Mouse (Mus musculus) G1E (cell line): ENCODE results near the gene Avpr2. TPM values are rescaled to one million over a fixed set of nuclear protein-coding genes. Genes with fewer than 3 reads are reported as not detected.

Source experiments
- ATAC-seq: 2 replicates; pipeline ENCODE4 v1.8.0; 2016; ENCODE audit warnings: mild to moderate bottlenecking; ENCODE audit not compliant: insufficient number of reproducible peaks, poor library complexity, low FRiP score, severe bottlenecking; ENCODE audit errors: extremely low read depth
- DNase-seq: peaks from one replicate; pipeline ENCODE4 v3.0.0; 2012; ENCODE audit warnings: low spot score
- H3K27me3 ChIP-seq: 2 replicates; pipeline ENCODE4 v1.6.1; 2012; ENCODE audit warnings: mild to moderate bottlenecking, low read length, inconsistent platforms; ENCODE audit not compliant: insufficient read depth
- H3K36me3 ChIP-seq: replicated peaks from 2 replicates; pipeline ENCODE3; 2012; ENCODE audit warnings: mild to moderate bottlenecking, inconsistent platforms
- H3K4me1 ChIP-seq: 2 replicates; pipeline ENCODE4 v1.6.1; 2012; ENCODE audit warnings: low read depth, low read length, inconsistent platforms, mixed read lengths; ENCODE audit not compliant: insufficient read depth
- H3K4me3 ChIP-seq: 2 replicates; pipeline ENCODE4 v1.5.1; 2012; ENCODE audit warnings: low read depth, mild to moderate bottlenecking, inconsistent platforms, low read length, moderate library complexity, mixed read lengths
- H3K9me3 ChIP-seq: replicated peaks from 2 replicates; pipeline ENCODE4 v1.6.1; 2012; ENCODE audit warnings: inconsistent platforms
- CTCF ChIP-seq: IDR thresholded peaks from 2 replicates; pipeline ENCODE4 v1.5.1; 2012; ENCODE audit warnings: low read depth, low read length, inconsistent platforms, mixed read lengths
- GATA1 ChIP-seq: IDR thresholded peaks from 2 replicates; pipeline ENCODE4 v1.6.1; 2012; ENCODE audit warnings: borderline replicate concordance, low read length, inconsistent platforms, mixed read lengths
- GATA2 ChIP-seq: IDR thresholded peaks from 2 replicates; pipeline ENCODE4 v1.6.1; 2012; ENCODE audit warnings: low read depth, low read length, inconsistent platforms, borderline replicate concordance
- POLR2AphosphoS5 ChIP-seq: IDR thresholded peaks from 2 replicates; pipeline ENCODE4 v1.6.1; 2012; ENCODE audit warnings: low read depth, low read length, inconsistent platforms; ENCODE audit not compliant: insufficient replicate concordance
- TAL1 ChIP-seq: conservative IDR thresholded peaks from 2 replicates; pipeline ENCODE4 v1.6.1; 2012; ENCODE audit warnings: low read depth, low read length, inconsistent platforms, mixed read lengths
- polyA plus RNA-seq: library from polyadenylated mRNA; stranded (reverse); fragments of >175 nt; gene quantifications from 2 replicates; pipeline ENCODE4 v1.2.3, GENCODE M21; 2012
- total RNA-seq, 2 experiments: library from RNA; stranded (forward) in 1 of 2; stranded (reverse) in 1 of 2; fragments of 200-1000 nt in 1 of 2; fragments of >200 nt in 1 of 2; fragmentation: Nextera tagmentation in 1 of 2; gene quantifications; 2 replicates each; pipeline ENCODE4 v1.2.3; 2014 to 2017

The Avpr2 gene
- total and polyA plus RNA-seq, 3 experiments: not detected

GRCm38 (mm10) chrX:73921823-73922549, 30.1 kb downstream of the Avpr2 start, which contains the start of the genes Arhgap4 and Naa10:
TSS of gene Arhgap4 (minus strand) at chrX:73921870.
TSS of gene Naa10 (minus strand) at chrX:73921944.
- peaks cover 40% of the 10 kb centered on the region for H3K4me1 ChIP-seq
- H3K36me3 ChIP-seq: peaks cover 58% of the 10 kb centered on the region
- H3K4me3 ChIP-seq: peak within 1 kb of the TSS; percentile 83
- H3K27me3 ChIP-seq: no peaks in the 10 kb centered on the region
- DNase-seq (peak; percentile 66), ATAC-seq (peak; percentile 90)
- no peaks in the 10 kb centered on the region for H3K9me3 ChIP-seq
- TF ChIP-seq GATA1 (no peak), POLR2AphosphoS5 (no peak), GATA2 (no peak), TAL1 (no peak), CTCF (no peak)

DNA sequence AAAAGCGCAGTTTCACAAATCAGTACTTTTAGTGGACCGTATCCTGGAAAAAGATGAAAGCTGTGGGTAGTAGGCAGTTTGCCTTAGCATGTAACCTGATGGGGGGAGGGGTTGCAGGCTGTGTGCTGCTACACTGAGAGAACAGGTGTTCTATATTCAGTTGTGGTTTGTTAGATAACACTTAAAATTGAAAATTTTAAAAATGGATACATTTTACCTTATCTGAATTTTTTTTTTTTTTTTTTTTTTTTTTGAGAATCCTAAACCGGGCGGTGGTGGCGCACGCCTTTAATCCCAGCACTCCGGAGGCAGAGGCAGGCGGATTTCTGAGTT, 30.6 kb downstream of the Avpr2 start:
- DNase-seq (no peak), ATAC-seq (no peak)
- peak overlapping the region; percentile 83; the same call in 1 of the 2 replicates for H3K4me3 ChIP-seq
- H3K27me3 ChIP-seq: no peaks in the 10 kb centered on the region
- no peaks in the 10 kb centered on the region for H3K9me3 ChIP-seq
- no peak for TF ChIP-seq GATA2
- TF ChIP-seq GATA1: no peak
- TF ChIP-seq POLR2AphosphoS5: no peak
- no peak for TF ChIP-seq TAL1
- no peak for TF ChIP-seq CTCF
- peaks cover 35% of the 10 kb centered on the region for H3K4me1 ChIP-seq
- peaks cover 56% of the 10 kb centered on the region for H3K36me3 ChIP-seq

- peaks cover 35% of the 10 kb centered on the region for H3K4me1 ChIP-seq
- peaks cover 38% of the 10 kb centered on the region for H3K36me3 ChIP-seq
- H3K27me3 ChIP-seq: no peaks in the 10 kb centered on the region
- H3K9me3 ChIP-seq: no peaks in the 10 kb centered on the region
- peak within 1 kb of the TSS; percentile 71 for H3K4me3 ChIP-seq
- ATAC-seq: peak; percentile 86
- peak; percentile 63 for DNase-seq
- TF ChIP-seq CTCF (no peak), POLR2AphosphoS5 (no peak), GATA2 (no peak), TAL1 (no peak), GATA1 (no peak)
Measured at GRCm38 (mm10) chrX:73930402-73931062, 38.6 kb downstream of the Avpr2 start, which contains the start of gene Renbp. TSS of gene Renbp (minus strand) at chrX:73930850.

- Histone ChIP-seq H3K9me3 (no peaks in the 10 kb centered on the region), H3K4me3 (no peak overlapping the region), H3K4me1 (peaks cover 35% of the 10 kb centered on the region), H3K27me3 (no peaks in the 10 kb centered on the region), H3K36me3 (peaks cover 28% of the 10 kb centered on the region)
- DNase-seq: no peak
- TF ChIP-seq GATA1 (no peak), POLR2AphosphoS5 (no peak), TAL1 (no peak), CTCF (no peak), GATA2 (no peak)
- no peak for ATAC-seq
Measured at GRCm38 (mm10) chrX:73931871-73932270, 40.0 kb downstream of the Avpr2 start.

DNA sequence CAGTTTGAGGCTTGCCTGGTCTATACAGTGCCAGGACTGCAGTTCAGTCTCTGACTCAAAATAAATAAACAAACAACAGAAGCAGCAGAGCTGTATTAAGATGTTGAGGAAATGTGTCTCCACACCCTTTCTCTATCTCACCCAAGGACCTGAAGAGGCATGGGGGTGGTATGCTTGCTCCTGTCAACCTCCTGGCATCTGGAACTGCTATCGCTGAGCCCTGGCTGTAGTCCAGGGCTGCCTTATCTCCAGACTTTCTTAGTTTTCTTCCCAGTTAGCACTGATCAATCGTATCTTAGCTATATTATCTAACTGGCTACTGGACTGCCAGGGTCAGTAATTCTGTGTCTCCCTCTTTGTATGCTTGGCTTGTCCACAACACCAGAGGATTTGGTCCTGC, 50.0 kb downstream of the Avpr2 start:
- TF ChIP-seq TAL1: no peak
- no peak for TF ChIP-seq GATA1
- peaks cover 63% of the 10 kb centered on the region for H3K36me3 ChIP-seq

GRCm38 (mm10) chrX:73942294-73942693, 50.4 kb downstream of the Avpr2 start:
- H3K36me3 ChIP-seq: peaks cover 68% of the 10 kb centered on the region
- no peak for ATAC-seq
- no peaks in the 10 kb centered on the region for H3K27me3 ChIP-seq
- no peak for DNase-seq
- H3K4me1 ChIP-seq: peaks cover 9% of the 10 kb centered on the region; the same call in 1 of the 2 replicates
- TF ChIP-seq TAL1 (no peak), GATA2 (no peak), CTCF (no peak), POLR2AphosphoS5 (no peak), GATA1 (no peak)
- H3K4me3 ChIP-seq: no peak overlapping the region
- no peaks in the 10 kb centered on the region for H3K9me3 ChIP-seq

More for the DNA sequence above, 50.0 kb downstream of the Avpr2 start:
- Histone ChIP-seq H3K27me3 (no peaks in the 10 kb centered on the region), H3K9me3 (no peaks in the 10 kb centered on the region), H3K4me3 (no peak overlapping the region), H3K4me1 (peaks cover 4% of the 10 kb centered on the region; the same call in 1 of the 2 replicates)
- DNase-seq (no peak), ATAC-seq (no peak)

Other genes starting within 250 kb of the Avpr2 start
- gene Pnck, start 232.0 kb upstream of the Avpr2 start, total RNA-seq (2014; fragmentation: Nextera tagmentation): not detected in 2 replicates
- not detected in 2 replicates for gene Pnck, start 232.0 kb upstream of the Avpr2 start, total RNA-seq (2017)
- gene Pnck, start 232.0 kb upstream of the Avpr2 start, polyA plus RNA-seq: not detected in 2 replicates
- 4.1 and 6.1 TPM in 2 replicates for gene Slc6a8, start 219.0 kb upstream of the Avpr2 start, total RNA-seq (2014; fragmentation: Nextera tagmentation)
- gene Slc6a8, start 219.0 kb upstream of the Avpr2 start, total RNA-seq (2017): 9.9 and 12.7 TPM in 2 replicates
- 1.6 and 2.1 TPM in 2 replicates for gene Slc6a8, start 219.0 kb upstream of the Avpr2 start, polyA plus RNA-seq
- gene Bcap31, start 175.9 kb upstream of the Avpr2 start, total RNA-seq (2014; fragmentation: Nextera tagmentation): 83.2 and 98.4 TPM in 2 replicates
- 215 and 222 TPM in 2 replicates for gene Bcap31, start 175.9 kb upstream of the Avpr2 start, total RNA-seq (2017)
- 13.5 and 16.0 TPM in 2 replicates for gene Bcap31, start 175.9 kb upstream of the Avpr2 start, polyA plus RNA-seq
- gene Abcd1, start 175.5 kb upstream of the Avpr2 start, total RNA-seq (2014; fragmentation: Nextera tagmentation): 15.8 and 17.1 TPM in 2 replicates
- 6.3 and 7.0 TPM in 2 replicates for gene Abcd1, start 175.5 kb upstream of the Avpr2 start, total RNA-seq (2017)
- 17.6 and 19.4 TPM in 2 replicates for gene Abcd1, start 175.5 kb upstream of the Avpr2 start, polyA plus RNA-seq
- not detected in 2 replicates for gene Plxnb3, start 135.0 kb upstream of the Avpr2 start, total RNA-seq (2014; fragmentation: Nextera tagmentation)
- 0.93 and 0.98 TPM in 2 replicates for gene Plxnb3, start 135.0 kb upstream of the Avpr2 start, total RNA-seq (2017)
- 0.02 TPM in 1 of 2 replicates, not detected in the other for gene Plxnb3, start 135.0 kb upstream of the Avpr2 start, polyA plus RNA-seq
- gene Srpk3, start 117.7 kb upstream of the Avpr2 start, total RNA-seq (2014; fragmentation: Nextera tagmentation): not detected in 2 replicates
- 0.44 TPM in 1 of 2 replicates, not detected in the other for gene Srpk3, start 117.7 kb upstream of the Avpr2 start, total RNA-seq (2017)
- gene Srpk3, start 117.7 kb upstream of the Avpr2 start, polyA plus RNA-seq: not detected in 2 replicates
- gene Idh3g, start 105.2 kb upstream of the Avpr2 start, total RNA-seq (2014; fragmentation: Nextera tagmentation): 378 and 393 TPM in 2 replicates
- gene Idh3g, start 105.2 kb upstream of the Avpr2 start, total RNA-seq (2017): 179 and 187 TPM in 2 replicates
- gene Idh3g, start 105.2 kb upstream of the Avpr2 start, polyA plus RNA-seq: 27.0 and 37.5 TPM in 2 replicates
- gene Ssr4, start 105.1 kb upstream of the Avpr2 start, total RNA-seq (2014; fragmentation: Nextera tagmentation): 92.3 and 120 TPM in 2 replicates
- 138 and 184 TPM in 2 replicates for gene Ssr4, start 105.1 kb upstream of the Avpr2 start, total RNA-seq (2017)
- gene Ssr4, start 105.1 kb upstream of the Avpr2 start, polyA plus RNA-seq: 9.0 and 12.4 TPM in 2 replicates
- not detected in 2 replicates for gene Pdzd4, start 67.1 kb upstream of the Avpr2 start, total RNA-seq (2014; fragmentation: Nextera tagmentation)
- 0.05 and 0.06 TPM in 2 replicates for gene Pdzd4, start 67.1 kb upstream of the Avpr2 start, total RNA-seq (2017)
- gene Pdzd4, start 67.1 kb upstream of the Avpr2 start, polyA plus RNA-seq: 0.04 TPM in 1 of 2 replicates, not detected in the other
- not detected in 2 replicates for gene L1cam, start 4.0 kb downstream of the Avpr2 start, total RNA-seq (2014; fragmentation: Nextera tagmentation)
- 0.05 TPM in 1 of 2 replicates, not detected in the other for gene L1cam, start 4.0 kb downstream of the Avpr2 start, total RNA-seq (2017)
- 0.05 TPM in 1 of 2 replicates, not detected in the other for gene L1cam, start 4.0 kb downstream of the Avpr2 start, polyA plus RNA-seq
- gene Arhgap4, start 29.8 kb downstream of the Avpr2 start, total RNA-seq (2014; fragmentation: Nextera tagmentation): 5.0 and 5.1 TPM in 2 replicates
- 2.1 and 3.8 TPM in 2 replicates for gene Arhgap4, start 29.8 kb downstream of the Avpr2 start, total RNA-seq (2017)
- 1.5 and 1.7 TPM in 2 replicates for gene Arhgap4, start 29.8 kb downstream of the Avpr2 start, polyA plus RNA-seq
- gene Naa10, start 29.8 kb downstream of the Avpr2 start, total RNA-seq (2014; fragmentation: Nextera tagmentation): 55.9 and 61.9 TPM in 2 replicates
- 85.4 and 105 TPM in 2 replicates for gene Naa10, start 29.8 kb downstream of the Avpr2 start, total RNA-seq (2017)
- 171 and 192 TPM in 2 replicates for gene Naa10, start 29.8 kb downstream of the Avpr2 start, polyA plus RNA-seq
- 39.2 and 42.7 TPM in 2 replicates for gene Renbp, start 38.7 kb downstream of the Avpr2 start, total RNA-seq (2014; fragmentation: Nextera tagmentation)
- gene Renbp, start 38.7 kb downstream of the Avpr2 start, total RNA-seq (2017): 196 and 201 TPM in 2 replicates
- 80.1 and 139 TPM in 2 replicates for gene Renbp, start 38.7 kb downstream of the Avpr2 start, polyA plus RNA-seq
- gene Hcfc1, start 74.3 kb downstream of the Avpr2 start, total RNA-seq (2014; fragmentation: Nextera tagmentation): 222 and 230 TPM in 2 replicates
- 40.8 and 47.3 TPM in 2 replicates for gene Hcfc1, start 74.3 kb downstream of the Avpr2 start, total RNA-seq (2017)
- 148 and 184 TPM in 2 replicates for gene Hcfc1, start 74.3 kb downstream of the Avpr2 start, polyA plus RNA-seq
- gene Irak1, start 131.8 kb downstream of the Avpr2 start, total RNA-seq (2014; fragmentation: Nextera tagmentation): 76.7 and 101 TPM in 2 replicates
- gene Irak1, start 131.8 kb downstream of the Avpr2 start, total RNA-seq (2017): 35.4 and 39.7 TPM in 2 replicates
- 270 and 286 TPM in 2 replicates for gene Irak1, start 131.8 kb downstream of the Avpr2 start, polyA plus RNA-seq
- gene Opn1mw, start 235.4 kb downstream of the Avpr2 start, total RNA-seq (2014; fragmentation: Nextera tagmentation): not detected in 2 replicates
- not detected in 2 replicates for gene Opn1mw, start 235.4 kb downstream of the Avpr2 start, total RNA-seq (2017)
- not detected in 2 replicates for gene Opn1mw, start 235.4 kb downstream of the Avpr2 start, polyA plus RNA-seq
- gene Mecp2, start 243.3 kb downstream of the Avpr2 start, total RNA-seq (2014; fragmentation: Nextera tagmentation): 40.1 and 44.3 TPM in 2 replicates
- gene Mecp2, start 243.3 kb downstream of the Avpr2 start, total RNA-seq (2017): 18.1 and 21.2 TPM in 2 replicates
- 47.7 and 50.3 TPM in 2 replicates for gene Mecp2, start 243.3 kb downstream of the Avpr2 start, polyA plus RNA-seq